Mouse (Mus musculus) heart, embryonic 10.5 days (tissue): Measurements from ENCODE around the gene Cd24a. TPM values are rescaled to one million over a fixed set of nuclear protein-coding genes. Genes with fewer than 3 reads are reported as not detected.

Source experiments
- DNase-seq: peaks from one replicate; pipeline ENCODE4 v3.0.0-alpha.2; 2017; ENCODE audit warnings: low spot score
- H3K27ac ChIP-seq: fragments of 300-500 bp; sonication (generic); 2 replicates; pipeline ENCODE4 v1.5.1; 2016; ENCODE audit warnings: mild to moderate bottlenecking
- H3K27me3 ChIP-seq: fragments of 300-500 bp; sonication (generic); 2 replicates; pipeline ENCODE4 v1.6.1; 2016; ENCODE audit warnings: mild to moderate bottlenecking; ENCODE audit not compliant: poor library complexity, insufficient read depth, severe bottlenecking
- H3K36me3 ChIP-seq: fragments of 300-500 bp; sonication (generic); 2 replicates; pipeline ENCODE4 v1.6.1; 2016; ENCODE audit warnings: mild to moderate bottlenecking, moderate library complexity
- H3K4me1 ChIP-seq: fragments of 300-500 bp; sonication (generic); 2 replicates; pipeline ENCODE4 v1.6.1; 2016; ENCODE audit warnings: mild to moderate bottlenecking
- H3K4me3 ChIP-seq: fragments of 300-500 bp; sonication (generic); 2 replicates; pipeline ENCODE4 v1.5.1; 2016; ENCODE audit warnings: mild to moderate bottlenecking, moderate library complexity
- H3K9me3 ChIP-seq: fragments of 300-500 bp; sonication (generic); 2 replicates; pipeline ENCODE4 v1.6.1; 2016; ENCODE audit warnings: mild to moderate bottlenecking, moderate library complexity
- WGBS: fragments of 180-500 bp; shearing (Covaris S2); methylation state at CpG from one replicate; pipeline ENCODE4 v1.1.7; 2016; 5-methylcytosine and 5-hydroxymethylcytosine counted together
- polyA plus RNA-seq: library from polyadenylated mRNA; unstranded; fragments of >200 nt; fragmentation: Nextera tagmentation; extraction: Ambion mirVana; gene quantifications from 2 replicates; pipeline ENCODE4 v1.2.1, GENCODE M21; 2016

Cd24a gene
- polyA plus RNA-seq, 1 experiment from 2014 or later: 192 TPM

DNA sequence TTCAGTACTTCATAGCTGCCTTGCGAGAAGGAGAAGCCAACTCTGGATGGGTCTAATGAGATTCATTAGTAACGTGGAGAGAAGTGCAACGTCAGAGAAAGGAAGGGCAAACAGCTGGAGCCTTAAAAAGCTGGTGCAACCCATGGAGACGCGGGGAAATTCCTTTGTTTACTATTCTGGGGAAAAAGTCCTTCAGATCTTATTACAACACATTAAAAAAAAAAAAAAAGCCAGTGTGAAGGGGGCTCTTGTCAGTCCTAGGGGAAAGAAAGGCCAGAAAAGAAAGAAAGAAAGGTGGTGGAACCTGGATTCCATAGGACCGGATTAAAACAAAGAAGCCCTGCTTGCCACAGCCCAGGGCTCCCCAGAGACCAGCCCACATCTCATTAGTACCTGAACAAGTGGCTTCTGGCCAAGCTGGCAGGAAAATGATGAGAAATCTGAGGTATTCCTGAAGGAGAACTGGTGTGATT is 41.0 kb downstream of the Cd24a start:
- Histone ChIP-seq H3K27me3 (no peaks in the 10 kb centered on the region), H3K36me3 (no peaks in the 10 kb centered on the region), H3K27ac (no peak overlapping the region), H3K9me3 (no peaks in the 10 kb centered on the region), H3K4me3 (no peak overlapping the region), H3K4me1 (no peaks in the 10 kb centered on the region)
- WGBS: 11% methylated on average over 6 of the region's 6 CpGs
- DNase-seq: no peak

DNA sequence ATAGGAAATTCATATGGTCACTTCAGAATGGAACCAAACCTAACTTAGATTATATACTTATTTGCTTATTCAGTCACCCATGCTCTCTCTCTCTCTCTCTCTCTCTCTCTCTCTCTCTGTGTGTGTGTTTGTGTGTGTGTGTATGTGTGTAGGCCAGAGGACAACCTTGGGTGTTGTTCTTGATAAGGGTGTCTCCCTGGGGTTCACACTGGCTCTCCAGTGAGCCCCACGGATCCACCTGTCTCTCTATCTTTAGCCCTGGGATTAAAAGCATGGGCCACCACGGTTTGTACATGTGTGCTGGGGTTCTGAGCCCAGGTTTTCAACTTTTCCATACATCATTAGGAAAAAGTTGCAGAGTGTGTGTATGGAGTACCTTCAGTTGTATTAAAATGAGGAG is 41.9 kb downstream of the Cd24a start:
- Histone ChIP-seq H3K27ac (no peak overlapping the region), H3K4me1 (no peaks in the 10 kb centered on the region), H3K36me3 (no peaks in the 10 kb centered on the region), H3K4me3 (no peak overlapping the region), H3K27me3 (no peaks in the 10 kb centered on the region), H3K9me3 (no peaks in the 10 kb centered on the region)
- 70% methylated on average over 2 of the region's 2 CpGs for WGBS
- DNase-seq: no peak

DNA sequence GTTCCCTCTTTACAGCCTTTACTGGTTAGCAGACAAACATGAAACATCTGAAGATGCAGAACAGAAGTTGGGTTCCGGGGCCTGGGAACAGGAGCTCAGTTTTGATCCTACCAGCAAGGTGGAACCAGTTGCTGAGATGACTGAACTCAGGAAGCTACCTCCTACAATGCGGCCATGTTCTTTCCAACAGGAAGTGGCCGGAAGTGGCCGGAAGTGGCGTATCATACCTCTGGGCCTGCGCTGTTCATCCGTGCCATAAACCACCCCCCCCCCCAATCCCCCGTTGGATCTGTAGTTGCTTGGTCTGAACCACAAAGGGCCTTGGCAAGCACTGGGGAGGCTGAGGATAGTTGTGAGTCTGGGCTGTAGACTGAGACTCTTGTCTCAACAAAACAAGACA is 45.4 kb downstream of the Cd24a start:
- no peak overlapping the region for H3K27ac ChIP-seq
- 86% methylated on average over 8 of the region's 8 CpGs for WGBS
- no peak for DNase-seq
- H3K4me3 ChIP-seq: no peak overlapping the region
- no peaks in the 10 kb centered on the region for H3K27me3 ChIP-seq
- no peaks in the 10 kb centered on the region for H3K36me3 ChIP-seq
- no peaks in the 10 kb centered on the region for H3K4me1 ChIP-seq
- peaks cover 5% of the 10 kb centered on the region; the same call in 1 of the 2 replicates for H3K9me3 ChIP-seq

DNA sequence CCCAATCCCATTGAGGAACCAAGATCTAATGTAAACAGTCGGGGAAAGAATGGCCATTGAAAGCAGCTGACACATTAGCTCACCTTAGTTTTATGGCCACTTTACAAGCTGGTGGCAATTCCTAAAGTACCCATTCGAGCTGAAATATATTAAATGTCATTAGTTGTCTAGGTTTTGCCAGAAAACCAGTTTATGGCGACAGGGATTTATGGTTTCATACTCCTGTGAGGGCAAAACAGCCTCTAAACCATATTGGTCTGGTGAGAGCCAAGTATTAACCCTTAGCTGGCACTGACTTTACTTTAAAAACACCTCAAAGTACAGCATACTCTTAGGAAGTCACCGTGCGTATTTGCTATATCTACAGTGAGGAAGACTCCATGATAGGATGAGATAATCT is 46.3 kb downstream of the Cd24a start:
- no peak for DNase-seq
- Histone ChIP-seq H3K27ac (no peak overlapping the region), H3K4me3 (no peak overlapping the region), H3K36me3 (no peaks in the 10 kb centered on the region), H3K9me3 (peaks cover 5% of the 10 kb centered on the region; the same call in 1 of the 2 replicates), H3K27me3 (no peaks in the 10 kb centered on the region), H3K4me1 (no peaks in the 10 kb centered on the region)
- 76% methylated on average over 5 of the region's 5 CpGs for WGBS

DNA sequence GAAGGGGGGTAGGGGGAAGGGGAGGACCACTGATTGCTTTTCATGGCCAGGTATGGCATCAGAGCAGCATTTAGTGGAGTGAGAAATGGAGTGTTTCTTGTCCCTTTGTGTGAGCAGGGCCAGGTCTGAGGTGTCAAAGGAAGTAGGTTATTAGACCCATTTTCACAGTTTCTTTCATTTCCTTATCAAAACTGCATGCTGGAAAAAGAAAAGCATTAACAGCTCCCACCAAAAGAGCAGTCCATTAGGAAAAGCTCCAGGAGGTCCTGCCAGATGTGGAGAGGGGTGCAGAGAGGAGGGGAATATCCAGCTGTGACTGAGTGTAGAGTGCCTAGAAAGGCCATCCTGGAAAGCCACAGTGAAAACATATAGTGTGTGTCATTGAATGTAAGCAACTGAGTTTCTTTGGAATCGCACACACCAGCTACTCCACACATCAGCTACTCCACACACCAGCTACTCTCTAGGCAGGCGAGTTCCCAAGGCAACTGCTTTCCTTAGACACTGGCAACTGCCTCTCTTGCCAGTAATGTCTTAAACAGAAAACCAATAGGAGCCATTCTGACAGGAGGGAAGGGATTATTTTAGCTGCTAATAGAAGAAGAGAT is 46.8 kb downstream of the Cd24a start:
- no peak overlapping the region for H3K27ac ChIP-seq
- H3K36me3 ChIP-seq: no peaks in the 10 kb centered on the region
- H3K9me3 ChIP-seq: peaks cover 5% of the 10 kb centered on the region; the same call in 1 of the 2 replicates
- 47% methylated on average over 2 of the region's 2 CpGs for WGBS
- no peak for DNase-seq
- H3K4me3 ChIP-seq: no peak overlapping the region
- H3K27me3 ChIP-seq: no peaks in the 10 kb centered on the region
- H3K4me1 ChIP-seq: no peaks in the 10 kb centered on the region

DNA sequence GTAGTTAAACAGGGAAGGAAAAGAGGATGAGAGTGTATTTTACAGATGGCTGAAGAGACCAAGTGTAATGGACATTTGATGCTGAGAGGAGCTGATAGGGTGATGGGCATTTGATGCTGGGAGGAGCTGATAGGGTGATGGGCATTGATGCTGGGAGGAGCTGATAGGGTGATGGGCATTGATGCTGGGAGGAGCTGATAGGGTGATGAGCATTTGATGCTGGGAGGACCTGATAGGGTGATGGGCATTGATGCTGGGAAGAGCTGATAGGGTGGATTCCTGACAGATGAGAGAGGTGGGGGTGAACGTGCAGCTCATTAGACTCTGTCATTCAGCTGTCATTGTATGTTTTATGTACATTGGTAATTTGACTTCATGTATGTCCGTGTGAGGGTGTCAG is 47.5 kb downstream of the Cd24a start:
- WGBS: 62% methylated on average over 2 of the region's 2 CpGs
- H3K4me1 ChIP-seq: no peaks in the 10 kb centered on the region
- H3K36me3 ChIP-seq: no peaks in the 10 kb centered on the region
- peaks cover 5% of the 10 kb centered on the region; the same call in 1 of the 2 replicates for H3K9me3 ChIP-seq
- H3K27me3 ChIP-seq: no peaks in the 10 kb centered on the region
- DNase-seq: no peak
- no peak overlapping the region for H3K4me3 ChIP-seq
- no peak overlapping the region for H3K27ac ChIP-seq

DNA sequence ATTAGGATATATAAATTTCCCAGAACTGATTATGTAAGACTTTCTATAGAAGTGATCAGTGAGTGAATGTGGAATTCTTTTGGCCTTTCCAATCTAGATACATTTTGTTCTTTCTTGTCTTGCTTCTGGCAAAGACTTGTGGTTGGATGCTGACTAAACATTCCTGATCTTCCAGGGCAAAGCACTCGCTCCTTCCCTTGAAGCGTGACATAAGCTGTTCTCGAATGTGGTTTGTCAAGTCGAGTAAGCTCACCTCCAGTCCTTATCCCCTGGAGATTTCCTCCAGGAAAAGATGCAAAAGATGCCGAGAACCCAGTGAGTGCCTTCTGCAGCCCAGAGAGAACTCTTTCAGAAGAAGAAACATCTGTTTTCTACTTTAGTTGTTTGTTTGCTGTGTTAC is 51.1 kb downstream of the Cd24a start:
- no peaks in the 10 kb centered on the region for H3K4me1 ChIP-seq
- no peak overlapping the region for H3K27ac ChIP-seq
- H3K4me3 ChIP-seq: no peak overlapping the region
- no peak for DNase-seq
- no peaks in the 10 kb centered on the region for H3K27me3 ChIP-seq
- no peaks in the 10 kb centered on the region for H3K36me3 ChIP-seq
- 70% methylated on average over 5 of the region's 5 CpGs for WGBS
- H3K9me3 ChIP-seq: peaks cover 5% of the 10 kb centered on the region; the same call in 1 of the 2 replicates

DNA sequence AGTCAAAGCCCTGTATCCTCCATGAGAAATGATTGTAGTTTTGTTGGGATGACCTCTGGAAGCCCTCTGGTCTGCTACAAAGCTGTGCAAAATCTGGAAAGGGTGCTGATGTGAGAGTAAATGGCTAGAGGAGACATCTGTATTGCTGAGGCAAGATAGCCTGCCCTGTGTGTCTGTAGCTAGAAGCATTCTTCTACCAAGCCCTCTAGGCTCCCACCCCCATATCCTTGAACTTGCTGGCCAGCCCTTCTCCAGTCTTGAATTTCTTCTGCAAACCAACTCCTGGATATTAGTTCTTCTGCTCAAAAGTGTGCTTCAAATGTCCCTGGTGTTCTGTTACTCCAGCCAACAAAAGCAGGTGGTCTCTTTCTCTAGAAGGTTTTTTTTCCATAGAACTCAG is 51.8 kb downstream of the Cd24a start:
- H3K27me3 ChIP-seq: no peaks in the 10 kb centered on the region
- H3K4me3 ChIP-seq: no peak overlapping the region
- H3K27ac ChIP-seq: no peak overlapping the region
- DNase-seq: no peak
- H3K9me3 ChIP-seq: peaks cover 5% of the 10 kb centered on the region; the same call in 1 of the 2 replicates
- no peaks in the 10 kb centered on the region for H3K4me1 ChIP-seq
- no peaks in the 10 kb centered on the region for H3K36me3 ChIP-seq

DNA sequence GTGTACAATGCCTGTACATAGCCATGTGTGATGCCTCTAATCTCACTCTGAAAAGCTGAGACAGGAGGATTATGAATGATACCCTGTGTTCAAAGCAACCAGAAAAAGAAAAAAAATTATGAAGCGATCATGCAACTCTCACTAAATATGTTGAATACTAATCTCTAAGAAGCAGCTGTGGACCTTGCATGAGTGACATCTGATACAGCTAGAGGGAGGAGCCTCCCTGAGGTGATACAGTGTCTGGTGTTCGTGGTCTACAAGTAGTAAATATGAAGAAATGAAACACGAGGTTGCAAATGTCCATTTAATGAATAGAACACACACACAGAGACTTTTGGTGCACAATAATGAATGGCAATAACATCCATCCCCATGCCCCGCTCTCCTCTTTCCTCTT is 52.5 kb downstream of the Cd24a start:
- H3K9me3 ChIP-seq: peaks cover 5% of the 10 kb centered on the region; the same call in 1 of the 2 replicates
- H3K27ac ChIP-seq: no peak overlapping the region
- DNase-seq: no peak
- H3K36me3 ChIP-seq: no peaks in the 10 kb centered on the region
- H3K4me3 ChIP-seq: no peak overlapping the region
- H3K27me3 ChIP-seq: no peaks in the 10 kb centered on the region
- no peaks in the 10 kb centered on the region for H3K4me1 ChIP-seq
- WGBS: 84% methylated on average over 4 of the region's 4 CpGs

DNA sequence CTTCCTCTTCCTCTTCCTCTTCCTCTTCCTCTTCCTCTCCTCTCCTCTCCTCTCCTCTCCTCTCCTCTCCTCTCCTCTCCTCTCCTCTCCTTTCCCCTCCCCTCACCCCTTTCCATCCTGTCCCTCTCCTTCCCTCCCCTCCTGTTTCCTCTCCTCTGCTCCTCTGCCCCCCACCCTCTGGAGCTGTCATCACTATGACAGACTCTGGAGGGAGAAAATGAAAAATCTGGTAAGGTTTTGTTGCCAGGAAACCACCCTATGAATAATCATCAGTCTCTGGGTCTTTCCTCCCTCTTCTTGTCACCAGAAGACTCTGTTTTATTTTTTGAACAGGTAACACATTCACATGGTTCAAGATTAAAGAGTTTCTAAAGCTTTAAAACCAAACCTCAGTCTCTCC is 53.0 kb downstream of the Cd24a start:
- H3K27ac ChIP-seq: no peak overlapping the region
- H3K27me3 ChIP-seq: no peaks in the 10 kb centered on the region
- H3K4me1 ChIP-seq: no peaks in the 10 kb centered on the region
- DNase-seq: no peak
- peaks cover 5% of the 10 kb centered on the region; the same call in 1 of the 2 replicates for H3K9me3 ChIP-seq
- H3K36me3 ChIP-seq: no peaks in the 10 kb centered on the region
- H3K4me3 ChIP-seq: no peak overlapping the region

DNA sequence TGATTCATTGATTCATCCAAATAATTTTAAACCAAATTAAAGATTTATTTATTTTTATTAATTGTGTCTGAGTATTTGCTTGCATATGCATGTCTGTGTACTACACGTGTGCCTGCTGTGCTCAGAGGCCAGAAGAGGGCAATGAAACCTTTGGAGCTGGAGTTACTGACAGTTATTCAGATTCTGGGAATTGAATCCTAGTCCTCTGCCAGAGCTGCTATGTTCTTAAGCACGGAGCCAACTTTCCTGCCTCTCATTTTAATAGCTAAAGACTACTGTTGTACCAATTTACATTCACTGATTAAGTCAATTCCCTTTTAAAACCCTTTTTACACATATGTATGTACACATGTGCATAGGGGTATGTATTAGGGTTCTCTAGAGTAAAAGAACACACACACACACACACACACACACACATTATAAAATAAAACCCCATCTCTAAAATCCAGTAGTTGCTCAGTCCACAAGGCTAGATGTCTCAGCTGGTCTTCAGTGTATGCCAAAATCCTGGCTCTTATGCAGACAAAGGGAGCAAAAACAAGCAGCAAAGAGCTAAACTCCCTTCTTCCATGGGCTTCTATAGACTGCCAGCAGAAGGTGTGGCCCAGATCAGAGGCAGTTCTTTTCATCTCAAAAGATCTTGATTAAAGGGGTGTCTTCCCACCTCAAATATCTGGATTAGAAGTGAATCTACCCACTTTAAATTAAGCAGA is 53.7 kb downstream of the Cd24a start:
- no peaks in the 10 kb centered on the region for H3K36me3 ChIP-seq
- WGBS: 67% methylated on average over 2 of the region's 2 CpGs
- H3K9me3 ChIP-seq: peaks cover 2% of the 10 kb centered on the region; the same call in 1 of the 2 replicates
- no peaks in the 10 kb centered on the region for H3K4me1 ChIP-seq
- H3K27ac ChIP-seq: no peak overlapping the region
- H3K4me3 ChIP-seq: no peak overlapping the region
- H3K27me3 ChIP-seq: no peaks in the 10 kb centered on the region
- DNase-seq: no peak

DNA sequence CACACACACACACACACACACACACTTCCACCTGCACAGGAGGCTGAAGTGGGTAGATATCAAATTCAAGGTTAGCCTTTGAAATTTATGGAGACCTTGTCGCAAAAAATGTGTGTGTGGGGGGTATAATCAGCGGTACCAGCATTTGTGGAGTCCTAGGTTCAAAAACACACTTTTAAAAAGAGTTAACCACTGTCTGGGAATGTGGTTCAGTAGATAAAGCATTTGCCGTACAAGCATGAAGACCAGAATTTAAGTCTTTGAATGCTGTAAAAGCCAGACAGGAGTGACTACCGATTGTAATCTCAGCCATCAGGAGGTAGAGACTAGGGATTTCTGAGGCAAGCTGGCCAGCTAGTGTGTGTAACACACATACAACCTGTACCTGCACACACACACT is 55.0 kb downstream of the Cd24a start:
- no peaks in the 10 kb centered on the region for H3K36me3 ChIP-seq

More for the DNA sequence above, 55.0 kb downstream of the Cd24a start:
- Histone ChIP-seq H3K27me3 (no peaks in the 10 kb centered on the region), H3K4me1 (no peaks in the 10 kb centered on the region), H3K9me3 (no peaks in the 10 kb centered on the region), H3K4me3 (no peak overlapping the region), H3K27ac (no peak overlapping the region)
- 75% methylated on average over 4 of the region's 4 CpGs for WGBS
- DNase-seq: no peak
